20 mouse cellular contexts compared by ENCODE assay signal in genomic region chr3:38519971-38520370, GRCm38 (mm10).
"Had no signal": no experiment of that assay in that cellular context is flagged by ENCODE, and none has a peak within 500 bp of the region (broad histone marks: within the 10 kb centered on the region; RNA-seq: fewer than 3 reads in every experiment).

No protein-coding gene starts in this region.

- H3K27ac ChIP-seq: kidney, embryonic 15.5 days; left cerebral cortex, adult 2 months; limb, embryonic 10.5 days; limb, embryonic 13.5 days; liver, embryonic 13.5 days; macrophage; stomach, postnatal 0 days had no signal

- DNase-seq: kidney, postnatal 10 days; layer of hippocampus, postnatal 36 days; liver; liver, embryonic 13.5 days; lung, embryonic 14.5 days; midbrain, embryonic 14.5 days; right cerebral cortex, adult 18-20 months; right cerebral cortex, postnatal 14 days; right cerebral cortex, postnatal 4 days; thymus, adult 2 months; thymus, postnatal 14 days; thymus, postnatal 4 days had no signal

- H3K4me3 ChIP-seq: kidney, embryonic 15.5 days; left cerebral cortex, adult 2 months; limb, embryonic 10.5 days; limb, embryonic 13.5 days; liver, embryonic 13.5 days had no signal

- ATAC-seq: intestine, postnatal 0 days; lung, postnatal 0 days had no signal

- H3K36me3 ChIP-seq: kidney, embryonic 15.5 days; limb, embryonic 10.5 days; limb, embryonic 13.5 days; liver, embryonic 13.5 days had no signal

- H3K4me1 ChIP-seq: kidney, embryonic 15.5 days; limb, embryonic 10.5 days; limb, embryonic 13.5 days; liver, embryonic 13.5 days had no signal

- H3K27me3 ChIP-seq: kidney, embryonic 15.5 days; limb, embryonic 13.5 days; liver, embryonic 13.5 days had no signal

- H3K9ac ChIP-seq: kidney, embryonic 15.5 days; limb, embryonic 13.5 days; liver, embryonic 13.5 days; lung, embryonic 14.5 days had no signal

- H3K9me3 ChIP-seq: kidney, embryonic 15.5 days; limb, embryonic 10.5 days; limb, embryonic 13.5 days; liver, embryonic 13.5 days had no signal

- H3K4me2 ChIP-seq: kidney, embryonic 15.5 days; limb, embryonic 13.5 days; liver, embryonic 13.5 days; lung, embryonic 14.5 days had no signal
